Mouse (Mus musculus) cerebellum, adult 2 months (tissue): ENCODE data around the gene Ankrd1. TPM values are rescaled to one million over a fixed set of nuclear protein-coding genes. Genes with fewer than 3 reads are reported as not detected.

ENCODE experiments used
- DNase-seq, 2 experiments: peaks; one replicate each; pipeline ENCODE4 v3.0.0; 2021
- H3K27ac ChIP-seq: fragments of 200-500 bp; 2 replicates; pipeline ENCODE4 v1.5.1; 2012; ENCODE audit warnings: low read length, control low read depth, inconsistent platforms; ENCODE audit not compliant: insufficient read depth
- H3K27me3 ChIP-seq: fragments of 200-500 bp; 2 replicates; pipeline ENCODE4 v1.6.1; 2012; ENCODE audit warnings: inconsistent platforms, mild to moderate bottlenecking, low read length, moderate library complexity; ENCODE audit not compliant: control insufficient read depth, insufficient read depth
- H3K4me1 ChIP-seq: fragments of 200-500 bp; 2 replicates; pipeline ENCODE4 v1.6.1; 2011; ENCODE audit warnings: low read length; ENCODE audit not compliant: control insufficient read depth, insufficient read depth
- H3K4me3 ChIP-seq: fragments of 200-500 bp; replicated peaks from 2 replicates; pipeline ENCODE3; 2011; ENCODE audit warnings: mild to moderate bottlenecking, low read depth, low read length, control low read depth; ENCODE audit not compliant: insufficient read depth
- CTCF ChIP-seq: fragments of 200-500 bp; IDR thresholded peaks from 2 replicates; pipeline ENCODE4 v1.5.1; 2011; ENCODE audit warnings: low read depth, mild to moderate bottlenecking, control low read depth, low read length, moderate library complexity, borderline replicate concordance; ENCODE audit not compliant: insufficient read depth
- POLR2A ChIP-seq: fragments of 200-500 bp; IDR thresholded peaks from 2 replicates; pipeline ENCODE4 v1.6.1; 2011; ENCODE audit warnings: low read length, control low read depth, borderline replicate concordance; ENCODE audit not compliant: insufficient read depth
- WGBS: fragments of 180-500 bp; shearing (Covaris S2); methylation state at CpG from one replicate; pipeline ENCODE4 v1.1.7; 2018; 5-methylcytosine and 5-hydroxymethylcytosine counted together
- polyA plus RNA-seq: library from polyadenylated mRNA; depleted of rRNA; stranded (reverse); fragments of >200 nt; gene quantifications from 2 replicates; pipeline ENCODE4 v1.2.3, GENCODE M21; 2012

Gene Ankrd1
- polyA plus RNA-seq, 1 experiment = 0.07 TPM

- no peak overlapping the region for H3K4me3 ChIP-seq
- 94% methylated on average over 3 of the region's 3 CpGs for WGBS
- no peaks in the 10 kb centered on the region for H3K4me1 ChIP-seq
- TF ChIP-seq CTCF = no peak
- TF ChIP-seq POLR2A = no peak
- DNase-seq = no peak
- no peaks in the 10 kb centered on the region for H3K27me3 ChIP-seq
- H3K27ac ChIP-seq = no peak overlapping the region
These were observed 8.5 kb upstream of the Ankrd1 start for GRCm38 (mm10) chr19:36128440-36128839.

GRCm38 (mm10) chr19:36124203-36124602, 4.3 kb upstream of the Ankrd1 start:
- TF ChIP-seq POLR2A = no peak
- no peak for TF ChIP-seq CTCF
- H3K27ac ChIP-seq = no peak overlapping the region
- H3K4me1 ChIP-seq = no peaks in the 10 kb centered on the region
- no peak overlapping the region for H3K4me3 ChIP-seq
- no peak for DNase-seq
- H3K27me3 ChIP-seq = no peaks in the 10 kb centered on the region
- 81% methylated on average over 1 of the region's 1 CpGs for WGBS

GRCm38 (mm10) chr19:36119219-36119618, 680 bp downstream of the Ankrd1 start:
- 90% methylated on average over 8 of the region's 8 CpGs for WGBS
- Histone ChIP-seq H3K4me3 (no peak overlapping the region), H3K4me1 (no peaks in the 10 kb centered on the region), H3K27me3 (no peaks in the 10 kb centered on the region), H3K27ac (no peak overlapping the region)
- TF ChIP-seq POLR2A = no peak
- TF ChIP-seq CTCF = no peak
- DNase-seq = no peak

- no peak for DNase-seq
- H3K27ac ChIP-seq = no peak overlapping the region
- WGBS = 88% methylated on average over 4 of the region's 4 CpGs
These were observed 3.7 kb downstream of the Ankrd1 start for GRCm38 (mm10) chr19:36116185-36116584.

GRCm38 (mm10) chr19:36112007-36112406, 7.9 kb downstream of the Ankrd1 start:
- 39% methylated on average over 17 of the region's 17 CpGs for WGBS
- no peak overlapping the region for H3K27ac ChIP-seq

More at GRCm38 (mm10) chr19:36116185-36116584, 3.7 kb downstream of the Ankrd1 start:
- Histone ChIP-seq H3K4me3 (no peak overlapping the region), H3K27me3 (no peaks in the 10 kb centered on the region), H3K4me1 (no peaks in the 10 kb centered on the region)
- no peak for TF ChIP-seq CTCF
- no peak for TF ChIP-seq POLR2A

GRCm38 (mm10) chr19:36111054-36111895, 8.6 kb downstream of the Ankrd1 start:
- WGBS = 27% methylated on average over 7 of the region's 7 CpGs
- TF ChIP-seq POLR2A (no peak), CTCF (no peak)
- no peaks in the 10 kb centered on the region for H3K27me3 ChIP-seq
- H3K4me3 ChIP-seq = no peak overlapping the region
- no peak overlapping the region for H3K27ac ChIP-seq
- DNase-seq = peak in 1 of 2 experiments; percentile 19
- no peaks in the 10 kb centered on the region for H3K4me1 ChIP-seq

More at GRCm38 (mm10) chr19:36112007-36112406, 7.9 kb downstream of the Ankrd1 start:
- no peak for TF ChIP-seq CTCF
- no peak for TF ChIP-seq POLR2A
- Histone ChIP-seq H3K4me3 (no peak overlapping the region), H3K27me3 (no peaks in the 10 kb centered on the region), H3K4me1 (no peaks in the 10 kb centered on the region)
- DNase-seq = no peak

GRCm38 (mm10) chr19:36110465-36110864, 9.4 kb downstream of the Ankrd1 start:
- TF ChIP-seq POLR2A (no peak), CTCF (no peak)
- DNase-seq = no peak
- Histone ChIP-seq H3K27ac (no peak overlapping the region), H3K4me3 (no peak overlapping the region), H3K4me1 (no peaks in the 10 kb centered on the region), H3K27me3 (no peaks in the 10 kb centered on the region)
- WGBS = 18% methylated on average over 7 of the region's 7 CpGs

- 44% methylated on average over 26 of the region's 26 CpGs for WGBS
These were observed 10.5 kb downstream of the Ankrd1 start for GRCm38 (mm10) chr19:36109318-36109944.

More at GRCm38 (mm10) chr19:36109318-36109944, 10.5 kb downstream of the Ankrd1 start:
- TF ChIP-seq POLR2A (no peak), CTCF (no peak)
- no peak overlapping the region for H3K4me3 ChIP-seq
- no peak for DNase-seq
- no peaks in the 10 kb centered on the region for H3K27me3 ChIP-seq
- H3K4me1 ChIP-seq = no peaks in the 10 kb centered on the region
- no peak overlapping the region for H3K27ac ChIP-seq
